Mouse (Mus musculus) ES-E14 (cell line): ENCODE measurements around the gene Dync1li1. TPM values are rescaled to one million over a fixed set of nuclear protein-coding genes. Genes with fewer than 3 reads are reported as not detected.
"Not testable (repeated sequence)": the region's sequence is repeated elsewhere in the genome, so short reads cannot be mapped to it uniquely, and the experiment has no call there.

Experiments
- DNase-seq: peaks from one replicate; pipeline ENCODE4 v3.0.0-alpha.2; 2013; ENCODE audit warnings: low read depth, low spot score
- H3K27ac ChIP-seq: 2 replicates; pipeline ENCODE4 v1.5.1; 2012; ENCODE audit warnings: low read depth, mild to moderate bottlenecking, low read length, moderate library complexity, mixed read lengths; ENCODE audit not compliant: poor library complexity, insufficient read depth, severe bottlenecking
- H3K36me3 ChIP-seq: 2 replicates; pipeline ENCODE4 v1.6.1; 2012; ENCODE audit warnings: mild to moderate bottlenecking, low read length, moderate library complexity, mixed read lengths; ENCODE audit not compliant: control insufficient read depth, poor library complexity, insufficient read depth, severe bottlenecking
- H3K4me1 ChIP-seq, 2 experiments: fragments of 150-350 bp in 1 of 2; sonication (generic) in 1 of 2; 2 replicates each; pipeline ENCODE4 v1.6.1; 2012; ENCODE audit warnings: low read length in 2 of 2, mild to moderate bottlenecking in 1 of 2, mixed read lengths in 1 of 2; ENCODE audit not compliant: control insufficient read depth in 2 of 2, insufficient read depth in 2 of 2, poor library complexity in 1 of 2
- H3K4me3 ChIP-seq, 2 experiments: fragments of 150-350 bp in 1 of 2; sonication (generic) in 1 of 2; 2 replicates each; pipeline ENCODE4 v1.5.1; 2012; ENCODE audit warnings: low read length in 2 of 2, low read depth in 1 of 2, mild to moderate bottlenecking in 1 of 2, mixed read lengths in 1 of 2; ENCODE audit not compliant: insufficient read depth in 1 of 2, poor library complexity in 1 of 2, severe bottlenecking in 1 of 2
- H3K9ac ChIP-seq: 2 replicates; pipeline ENCODE4 v1.6.1; 2012; ENCODE audit warnings: low read depth, mild to moderate bottlenecking, low read length, mixed read lengths; ENCODE audit not compliant: poor library complexity, insufficient read depth, severe bottlenecking
- H3K9me3 ChIP-seq: fragments of 150-350 bp; sonication (generic); 2 replicates; pipeline ENCODE4 v1.6.1; 2012; ENCODE audit warnings: low read depth, mild to moderate bottlenecking, low read length; ENCODE audit not compliant: control insufficient read depth, insufficient read depth
- CHD2 ChIP-seq: IDR thresholded peaks from 2 replicates; pipeline ENCODE4 v1.6.1; 2014; ENCODE audit warnings: mild to moderate bottlenecking, low read depth, low read length, inconsistent platforms
- HCFC1 ChIP-seq: IDR thresholded peaks from 2 replicates; pipeline ENCODE4 v1.6.1; 2012; ENCODE audit warnings: low read length, inconsistent platforms, borderline replicate concordance; ENCODE audit not compliant: insufficient read depth
- MAFK ChIP-seq: IDR thresholded peaks from 2 replicates; pipeline ENCODE4 v1.6.1; 2014; ENCODE audit warnings: mild to moderate bottlenecking, low read depth, low read length, inconsistent platforms; ENCODE audit not compliant: insufficient read depth
- ZC3H11A ChIP-seq: IDR thresholded peaks from 2 replicates; pipeline ENCODE4 v1.6.1; 2012; ENCODE audit warnings: low read depth, mild to moderate bottlenecking, inconsistent platforms, low read length, borderline replicate concordance
- ZNF384 ChIP-seq: IDR thresholded peaks from 2 replicates; pipeline ENCODE4 v1.6.1; 2012; ENCODE audit warnings: low read depth, low read length, inconsistent platforms
- in situ Hi-C, 2 experiments: fragments of 600-800 bp; cut with MboI; formaldehyde crosslinking; loops; one replicate each; pipeline ENCODE4 v1.15.1; 2025; ENCODE audit warnings: low sequenced_read_pairs in 2 of 2, inconsistent platforms in 1 of 2; ENCODE audit not compliant: unreplicated experiment in 2 of 2
- total RNA-seq: library from RNA; depleted of rRNA; stranded (reverse); fragments of 300-350 nt; gene quantifications from 2 replicates; pipeline ENCODE4 v1.2.3, GENCODE M21; 2012

Dync1li1 gene
- total RNA-seq, 1 experiment = 63.8 TPM

- DNase-seq = peak; percentile 45
- H3K27ac ChIP-seq = no peak overlapping the region
- H3K9me3 ChIP-seq = no peaks in the 10 kb centered on the region
- H3K36me3 ChIP-seq = peaks cover 10% of the 10 kb centered on the region
- H3K9ac ChIP-seq = no peak overlapping the region
- H3K4me1 ChIP-seq = peaks cover 4 to 15% of the 10 kb centered on the region in 2 experiments; a peak in 3 of 4 replicates
- no peak overlapping the region for H3K4me3 ChIP-seq
- in situ Hi-C loops = no loop called here
- TF ChIP-seq MAFK (no peak), HCFC1 (no peak), CHD2 (no peak), ZNF384 (no peak), ZC3H11A (no peak)
Observed at GRCm38 (mm10) chr9:114727315-114727714, 38.7 kb downstream of the Dync1li1 start.

DNA sequence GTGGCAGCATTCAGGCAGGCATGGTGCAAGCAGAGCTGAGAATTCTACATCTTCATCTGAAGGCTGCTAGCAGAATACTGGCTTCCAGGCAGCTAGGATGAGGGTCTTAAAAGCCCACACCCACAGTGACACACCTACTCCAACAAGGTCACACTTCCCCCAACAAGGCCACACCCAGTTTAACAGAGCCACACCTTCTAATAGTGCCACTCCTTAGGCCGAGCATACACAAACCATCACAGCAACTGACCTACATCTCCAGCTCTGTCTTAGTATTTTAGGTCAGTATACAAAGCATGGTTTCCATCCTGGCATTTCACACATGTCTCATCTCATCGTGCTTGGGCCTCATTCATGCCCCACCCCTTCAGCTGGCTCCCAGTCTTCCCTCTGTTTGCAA is 39.8 kb downstream of the Dync1li1 start:
- H3K36me3 ChIP-seq, H3K9me3 ChIP-seq, DNase-seq, in situ Hi-C loops, H3K4me3 ChIP-seq, H3K27ac ChIP-seq, H3K9ac ChIP-seq: not testable (repeated sequence)
- H3K4me1 ChIP-seq = peaks cover 4 to 18% of the 10 kb centered on the region in 2 experiments

DNA sequence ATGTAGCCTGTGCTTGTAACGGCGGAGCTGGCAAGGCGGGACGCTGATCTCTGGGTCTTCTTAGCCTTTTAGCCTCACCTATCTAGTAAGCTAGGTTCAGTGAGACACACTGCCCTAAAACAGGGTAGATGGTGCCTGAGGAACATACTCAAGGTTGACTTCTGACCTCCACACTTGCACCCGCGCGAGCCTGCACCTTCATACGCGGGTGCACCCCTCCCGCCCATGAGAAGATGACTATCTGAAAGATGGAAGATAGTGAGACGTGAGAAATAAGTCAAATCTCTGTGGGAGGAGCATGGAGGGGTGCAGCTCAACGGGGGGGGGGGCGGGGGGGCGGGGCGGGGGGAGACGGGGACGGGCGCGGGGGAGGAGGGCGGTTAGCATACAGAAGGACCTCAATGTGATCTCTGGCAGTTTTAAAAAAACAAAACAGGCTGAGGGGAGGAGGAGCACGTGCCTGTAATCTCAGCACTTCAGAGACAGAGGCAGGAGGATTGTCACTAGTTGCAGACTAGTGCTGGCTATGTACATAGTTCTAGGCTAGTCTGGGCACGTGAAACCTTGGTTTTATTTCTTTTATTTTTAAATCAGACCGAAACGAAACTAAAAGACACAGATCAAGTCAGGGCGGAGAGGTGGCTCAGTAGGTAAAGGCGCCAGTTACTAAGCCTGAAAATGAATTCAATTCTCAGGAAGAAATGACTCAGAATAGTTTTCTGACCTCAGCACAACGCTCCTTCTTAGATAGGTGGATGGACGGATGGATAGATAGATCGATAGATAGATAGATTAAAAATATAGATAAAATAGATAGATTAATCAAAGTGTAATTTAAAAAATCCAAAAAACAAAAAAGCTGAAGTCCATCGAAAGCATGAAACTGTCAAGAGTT is 41.6 kb downstream of the Dync1li1 start:
- TF ChIP-seq HCFC1 (no peak), CHD2 (no peak)
- Histone ChIP-seq H3K4me1 (peaks cover 8 to 18% of the 10 kb centered on the region in 2 experiments), H3K36me3 (no peaks in the 10 kb centered on the region), H3K27ac (no peak overlapping the region), H3K9me3 (no peaks in the 10 kb centered on the region), H3K4me3 (peak overlapping the region in 1 of 2 experiments; percentile 17; a peak in 2 of 4 replicates), H3K9ac (peak overlapping the region; percentile 10; the same call in 1 of the 2 replicates)
- in situ Hi-C loops = no loop called here
- DNase-seq = no peak

- peak; percentile 96 for DNase-seq
- H3K4me1 ChIP-seq = peaks cover 8 to 18% of the 10 kb centered on the region in 2 experiments
- H3K4me3 ChIP-seq = peak within 1 kb of the TSS; percentile 88 to 99
- H3K9me3 ChIP-seq = no peaks in the 10 kb centered on the region
- no peaks in the 10 kb centered on the region for H3K36me3 ChIP-seq
- in situ Hi-C loops = no loop called here
- H3K27ac ChIP-seq = peak within 1 kb of the TSS; percentile 15; the same call in 1 of the 2 replicates
- TF ChIP-seq HCFC1 (no peak), ZNF384 (no peak), MAFK (no peak), ZC3H11A (no peak), CHD2 (no peak)
- H3K9ac ChIP-seq = peak within 1 kb of the TSS; percentile 87
Observed at GRCm38 (mm10) chr9:114731011-114731755, 42.6 kb downstream of the Dync1li1 start, which contains the start of gene Cmtm6. Cmtm6 (plus strand) TSS chr9:114731116.
